Mouse (Mus musculus) C2C12 (cell line): ENCODE data around the gene Bmp7.

Source experiments
- CEBPB ChIP-seq: IDR thresholded peaks from one replicate; pipeline ENCODE4 v1.6.1; 2011; ENCODE audit warnings: low read depth, mild to moderate bottlenecking, control low read depth, moderate library complexity
- CTCF ChIP-seq: IDR thresholded peaks from one replicate; pipeline ENCODE4 v1.5.1; 2011; ENCODE audit not compliant: control insufficient read depth, insufficient read depth, insufficient read length
- FOSL1 ChIP-seq: IDR thresholded peaks from one replicate; pipeline ENCODE4 v1.8.0; 2011; ENCODE audit warnings: mild to moderate bottlenecking, low read length; ENCODE audit not compliant: poor library complexity, insufficient read depth, severe bottlenecking
- MAX ChIP-seq: IDR thresholded peaks from one replicate; pipeline ENCODE4 v1.6.1; 2011; ENCODE audit warnings: mild to moderate bottlenecking, control low read depth
- MYOD1 ChIP-seq: IDR thresholded peaks from one replicate; pipeline ENCODE4 v1.6.1; 2011; ENCODE audit warnings: low read depth; ENCODE audit not compliant: control insufficient read depth, insufficient read length
- MYOG ChIP-seq: IDR thresholded peaks from one replicate; pipeline ENCODE4 v1.6.1; 2011; ENCODE audit not compliant: control insufficient read depth, insufficient read length; ENCODE audit errors: extremely low read depth
- USF1 ChIP-seq: IDR thresholded peaks from one replicate; pipeline ENCODE4 v1.6.1; 2011; ENCODE audit warnings: low read depth, mild to moderate bottlenecking, control low read depth, moderate library complexity

GRCm38 (mm10) chr2:172863469-172863856 is 76.7 kb downstream of the Bmp7 start:
- TF ChIP-seq MYOG, result no peak
- TF ChIP-seq CTCF, result no peak
- no peak for TF ChIP-seq MAX
- no peak for TF ChIP-seq USF1
- no peak for TF ChIP-seq MYOD1
- no peak for TF ChIP-seq CEBPB
- no peak for TF ChIP-seq FOSL1
